Mouse (Mus musculus) testis, postnatal 14 days (tissue): ENCODE measurements at regions not wholly inside any gene's neighbourhood (a gene's known extent, or its start where the extent isn't known, plus 50 kb on each side); places are given as distances from the start of the nearest gene placed in this dataset.

Experiments used
- DNase-seq: peaks from one replicate; pipeline ENCODE4 v3.0.0; 2021; ENCODE audit warnings: low spot score

- DNase-seq = no peak
These were observed 967.0 kb upstream of the Lrrc6 start for GRCm38 (mm10) chr15:67467404-67468345.

- DNase-seq = no peak
These were observed 962.2 kb upstream of the Lrrc6 start for GRCm38 (mm10) chr15:67462863-67463262.

GRCm38 (mm10) chr15:67460384-67460783 is 959.7 kb upstream of the Lrrc6 start:
- DNase-seq = no peak

GRCm38 (mm10) chr15:67434284-67434683 is 933.6 kb upstream of the Lrrc6 start:
- no peak for DNase-seq

- no peak for DNase-seq
These were observed 923.2 kb upstream of the Lrrc6 start for GRCm38 (mm10) chr15:67423922-67424321.

- no peak for DNase-seq
These were observed 921.7 kb upstream of the Lrrc6 start for GRCm38 (mm10) chr15:67422277-67422953.

GRCm38 (mm10) chr15:67420776-67421175 is 920.1 kb upstream of the Lrrc6 start:
- DNase-seq = no peak

- DNase-seq = no peak
These were observed 919.0 kb upstream of the Lrrc6 start for GRCm38 (mm10) chr15:67419733-67420132.

- DNase-seq = no peak
These were observed 917.0 kb upstream of the Lrrc6 start for GRCm38 (mm10) chr15:67417742-67418163.

- DNase-seq = no peak
These were observed 915.1 kb upstream of the Lrrc6 start for GRCm38 (mm10) chr15:67415840-67416239.

GRCm38 (mm10) chr15:67414371-67414930 is 913.7 kb upstream of the Lrrc6 start:
- DNase-seq = no peak

- DNase-seq = no peak
These were observed 912.9 kb upstream of the Lrrc6 start for GRCm38 (mm10) chr15:67413581-67413980.

- DNase-seq = no peak
These were observed 911.7 kb upstream of the Lrrc6 start for GRCm38 (mm10) chr15:67412394-67412793.

- DNase-seq = no peak
These were observed 910.9 kb upstream of the Lrrc6 start for GRCm38 (mm10) chr15:67411657-67412056.

- no peak for DNase-seq
These were observed 909.3 kb upstream of the Lrrc6 start for GRCm38 (mm10) chr15:67410012-67410411.

GRCm38 (mm10) chr15:67408871-67409559 is 908.3 kb upstream of the Lrrc6 start:
- DNase-seq = no peak

GRCm38 (mm10) chr15:67407244-67407643 is 906.5 kb upstream of the Lrrc6 start:
- DNase-seq = no peak

GRCm38 (mm10) chr15:67405523-67405922 is 904.8 kb upstream of the Lrrc6 start:
- no peak for DNase-seq

GRCm38 (mm10) chr15:67405011-67405410 is 904.3 kb upstream of the Lrrc6 start:
- no peak for DNase-seq

GRCm38 (mm10) chr15:67402310-67402709 is 901.6 kb upstream of the Lrrc6 start:
- DNase-seq = no peak

- no peak for DNase-seq
These were observed 896.6 kb upstream of the Lrrc6 start for GRCm38 (mm10) chr15:67397269-67397668.

- DNase-seq = no peak
These were observed 894.4 kb upstream of the Lrrc6 start for GRCm38 (mm10) chr15:67395114-67395513.
